8 mouse cellular contexts compared by ENCODE assay signal in the genomic region with DNA sequence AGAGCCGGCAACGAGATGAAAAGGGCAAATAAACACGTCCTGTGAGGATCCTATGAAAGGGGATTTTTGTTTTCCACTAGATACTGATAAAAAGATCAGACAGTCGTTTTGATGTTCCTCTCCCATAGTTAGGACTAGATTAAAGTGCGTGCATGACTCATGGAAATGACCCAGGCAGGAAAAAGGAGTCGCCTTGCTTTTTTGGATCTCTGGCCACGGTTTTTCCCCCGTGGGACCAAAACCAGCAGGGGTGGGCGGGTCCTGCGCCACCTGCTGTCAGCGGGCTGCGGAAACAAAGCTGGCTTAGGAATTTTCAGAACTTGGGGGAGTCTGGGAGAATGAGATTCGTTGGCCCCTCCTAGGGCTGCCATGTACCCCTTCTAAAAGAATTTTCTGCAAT.
DNase-seq lines count a peak whose midpoint lies in the region; ATAC-seq lines count a peak whose summit lies in the region.

No protein-coding gene starts in this region.

- DNase-seq in layer of hippocampus, postnatal 36 days: peak; percentile 36 to 37
- no peak for DNase-seq in layer of hippocampus, adult 8-10 months (ENCODE audit: low spot score in 2 of 2)
- DNase-seq in embryonic facial prominence, embryonic 10.5 days (ENCODE audit: low spot score): peak; percentile 67
- DNase-seq in heart, embryonic 10.5 days (ENCODE audit: low spot score): no peak
- peak; percentile 46 to 74 for DNase-seq in kidney, adult 8-10 months
- DNase-seq in ovary, postnatal 14 days (ENCODE audit: low spot score): peak; percentile 58
- DNase-seq in urinary bladder, postnatal 36 days (ENCODE audit: low spot score in 2 of 2): peak; percentile 54 to 71

- H3K27me3 ChIP-seq in embryonic facial prominence, embryonic 10.5 days (replicated peaks; ENCODE audit: low read depth, poor library complexity, severe bottlenecking): peaks cover 12% of the 10 kb centered on the region; the same call in 1 of the 2 replicates
- peaks cover 3% of the 10 kb centered on the region; the same call in 1 of the 2 replicates for H3K27me3 ChIP-seq in heart, embryonic 10.5 days (ENCODE audit: insufficient read depth, poor library complexity, severe bottlenecking)
- H3K27me3 ChIP-seq in lung, embryonic 15.5 days: no peaks in the 10 kb centered on the region

- H3K4me1 ChIP-seq in embryonic facial prominence, embryonic 10.5 days: peaks cover 50% of the 10 kb centered on the region
- H3K4me1 ChIP-seq in heart, embryonic 10.5 days: peaks cover 28% of the 10 kb centered on the region
- H3K4me1 ChIP-seq in lung, embryonic 15.5 days: peaks cover 9% of the 10 kb centered on the region; the same call in 1 of the 2 replicates

- no peaks in the 10 kb centered on the region for H3K9me3 ChIP-seq in embryonic facial prominence, embryonic 10.5 days
- H3K9me3 ChIP-seq in heart, embryonic 10.5 days: no peaks in the 10 kb centered on the region
- no peaks in the 10 kb centered on the region for H3K9me3 ChIP-seq in lung, embryonic 15.5 days

- H3K9ac ChIP-seq in lung, embryonic 15.5 days: no peak overlapping the region

- H3K4me2 ChIP-seq in lung, embryonic 15.5 days: peak overlapping the region; percentile 45

- ATAC-seq in lung, embryonic 15.5 days (ENCODE audit: borderline replicate concordance, extremely low read depth, low FRiP score, low TSS enrichment): peak; percentile 19; the same call in 1 of the 2 replicates

- peak overlapping the region; percentile 43 for H3K4me3 ChIP-seq in embryonic facial prominence, embryonic 10.5 days
- H3K4me3 ChIP-seq in heart, embryonic 10.5 days: peak overlapping the region; percentile 46
- H3K4me3 ChIP-seq in lung, embryonic 15.5 days: 0 out of 2 replicates have a peak overlapping the region, but pooled peaks have one; percentile 9

- 7% methylated on average over 13 of the region's 13 CpGs for WGBS in embryonic facial prominence, embryonic 10.5 days
- 5% methylated on average over 13 of the region's 13 CpGs for WGBS in heart, embryonic 10.5 days
- 8% methylated on average over 13 of the region's 13 CpGs for WGBS in lung, embryonic 15.5 days

- peak overlapping the region; percentile 69 for H3K27ac ChIP-seq in embryonic facial prominence, embryonic 10.5 days (replicated peaks)
- peak overlapping the region; percentile 36; the same call in 1 of the 2 replicates for H3K27ac ChIP-seq in heart, embryonic 10.5 days
- peak overlapping the region; percentile 25; the same call in 1 of the 2 replicates for H3K27ac ChIP-seq in lung, embryonic 15.5 days

- no peaks in the 10 kb centered on the region for H3K36me3 ChIP-seq in embryonic facial prominence, embryonic 10.5 days (replicated peaks)
- no peaks in the 10 kb centered on the region for H3K36me3 ChIP-seq in heart, embryonic 10.5 days
- no peaks in the 10 kb centered on the region for H3K36me3 ChIP-seq in lung, embryonic 15.5 days

Comparison
In these comparisons a context has a peak if more than half of its experiments do, and no peak if none do; other contexts are left out.
1. DNase-seq: peak in layer of hippocampus, postnatal 36 days (2 of 2), embryonic facial prominence, embryonic 10.5 days (single experiment), kidney, adult 8-10 months (2 of 2), ovary, postnatal 14 days (single experiment) and urinary bladder, postnatal 36 days (2 of 2); none in layer of hippocampus, adult 8-10 months (0 of 2) and heart, embryonic 10.5 days (single experiment).
2. Peak in every context shown above with its lines, with median percentiles within 50 percentile points of each other: H3K27ac ChIP-seq and H3K4me3 ChIP-seq.